24 mouse cellular contexts compared by ENCODE assay signal in the genomic region with DNA sequence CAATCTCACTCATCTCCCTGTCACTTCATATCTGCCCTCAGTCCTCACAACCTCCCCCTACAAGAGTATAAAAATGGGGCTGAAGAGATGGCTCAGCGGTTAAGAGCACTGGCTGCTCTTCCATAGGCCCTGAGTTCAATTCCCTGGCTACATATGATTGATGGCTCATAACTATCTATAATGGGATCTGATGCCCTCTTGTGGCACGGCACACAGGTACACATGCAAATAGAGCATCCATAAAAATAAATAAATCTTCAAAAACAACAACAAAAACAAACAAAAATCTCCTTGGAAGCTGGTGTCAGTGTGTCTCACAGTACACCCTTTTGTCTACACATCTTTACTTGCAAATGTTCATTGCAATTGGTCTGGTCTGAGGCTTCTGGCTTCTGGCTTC. TPM values are rescaled to one million over a fixed set of nuclear protein-coding genes. Genes with fewer than 3 reads are reported as not detected.
DNase-seq lines count a peak whose midpoint lies in the region; ATAC-seq and TF ChIP-seq lines count a peak whose summit lies in the region.
"Had no signal": no experiment of that assay in that cellular context is flagged by ENCODE, and none has a peak within 500 bp of the region (broad histone marks: within the 10 kb centered on the region; RNA-seq: fewer than 3 reads in every experiment).

No protein-coding gene starts in this region.

- 0 out of 2 replicates have a peak, but pooled peaks have one; percentile 1 for ATAC-seq in liver, embryonic 14.5 days (ENCODE audit: insufficient read depth)
- no peak for ATAC-seq in intestine, embryonic 15.5 days

- TF ChIP-seq EP300 in liver, embryonic 14.5 days (IDR thresholded peaks at IDR 0.05; ENCODE audit: low read depth): no peak

- H3K27ac ChIP-seq in gastrocnemius, adult 2 months: no peak overlapping the region
- H3K27ac ChIP-seq in liver, embryonic 14.5 days: no peak overlapping the region
- peak overlapping the region; percentile 79; the same call in 1 of the 2 replicates for H3K27ac ChIP-seq in intestine, embryonic 15.5 days
- H3K27ac ChIP-seq in limb, embryonic 10.5 days: no peak overlapping the region
- H3K27ac ChIP-seq: embryonic facial prominence, embryonic 10.5 days; heart, embryonic 10.5 days; hindbrain, embryonic 10.5 days; hindbrain, postnatal 0 days; midbrain, embryonic 15.5 days; stomach, embryonic 15.5 days had no signal

- H3K4me3 ChIP-seq in gastrocnemius, adult 2 months: no peak overlapping the region
- no peak overlapping the region for H3K4me3 ChIP-seq in liver, embryonic 14.5 days (ENCODE audit: insufficient read depth in 1 of 2, low read depth in 2 of 2, low read length in 2 of 2)
- H3K4me3 ChIP-seq in intestine, embryonic 15.5 days (replicated peaks): no peak overlapping the region
- no peak overlapping the region for H3K4me3 ChIP-seq in limb, embryonic 10.5 days
- H3K4me3 ChIP-seq: embryonic facial prominence, embryonic 10.5 days; heart, embryonic 10.5 days; hindbrain, embryonic 10.5 days; midbrain, embryonic 15.5 days; stomach, embryonic 15.5 days had no signal

- H3K27me3 ChIP-seq in liver, embryonic 14.5 days (ENCODE audit: control insufficient read depth, insufficient read depth, low read length): no peaks in the 10 kb centered on the region
- H3K27me3 ChIP-seq in intestine, embryonic 15.5 days (replicated peaks): no peaks in the 10 kb centered on the region
- H3K27me3 ChIP-seq in limb, embryonic 10.5 days (ENCODE audit: low read depth, poor library complexity, severe bottlenecking): no peaks in the 10 kb centered on the region
- H3K27me3 ChIP-seq: midbrain, embryonic 15.5 days; stomach, embryonic 15.5 days had no signal

- H3K9ac ChIP-seq in liver, embryonic 14.5 days (replicated peaks): no peak overlapping the region
- no peak overlapping the region for H3K9ac ChIP-seq in intestine, embryonic 15.5 days
- H3K9ac ChIP-seq: midbrain, embryonic 15.5 days; stomach, embryonic 15.5 days had no signal

- no peaks in the 10 kb centered on the region; the same call in 1 of the 2 replicates for H3K36me3 ChIP-seq in liver, embryonic 14.5 days (replicated peaks; ENCODE audit: control insufficient read depth, insufficient read depth, low read depth)
- no peaks in the 10 kb centered on the region for H3K36me3 ChIP-seq in intestine, embryonic 15.5 days
- H3K36me3 ChIP-seq in limb, embryonic 10.5 days: peaks cover 20% of the 10 kb centered on the region
- H3K36me3 ChIP-seq: midbrain, embryonic 15.5 days; stomach, embryonic 15.5 days had no signal

- H3K4me1 ChIP-seq in liver, embryonic 14.5 days (replicated peaks; ENCODE audit: control insufficient read depth in 2 of 2, insufficient read depth in 2 of 2, low read length in 1 of 2): peaks cover 9 to 19% of the 10 kb centered on the region in 2 experiments
- H3K4me1 ChIP-seq in intestine, embryonic 15.5 days (replicated peaks): peaks cover 30% of the 10 kb centered on the region
- peaks cover 35% of the 10 kb centered on the region for H3K4me1 ChIP-seq in limb, embryonic 10.5 days

- H3K9me3 ChIP-seq in liver, embryonic 14.5 days (ENCODE audit: control insufficient read depth, low read length): no peaks in the 10 kb centered on the region
- H3K9me3 ChIP-seq in intestine, embryonic 15.5 days: no peaks in the 10 kb centered on the region
- no peaks in the 10 kb centered on the region for H3K9me3 ChIP-seq in limb, embryonic 10.5 days (replicated peaks)
- H3K9me3 ChIP-seq: embryonic facial prominence, embryonic 10.5 days; heart, embryonic 10.5 days; hindbrain, embryonic 10.5 days; midbrain, embryonic 15.5 days; stomach, embryonic 15.5 days had no signal

- no peak for DNase-seq in gastrocnemius, adult 2 months
- no peak for DNase-seq in gastrocnemius, postnatal 4 days (ENCODE audit: low spot score in 2 of 2)
- no peak for DNase-seq in liver, embryonic 14.5 days (ENCODE audit: low read depth in 3 of 3, low spot score in 3 of 3)
- no peak for DNase-seq in liver
- peak; percentile 29 for DNase-seq in CD4-positive, CD25-positive, alpha-beta regulatory T cell, adult 2 months (ENCODE audit: low read depth, low spot score)
- DNase-seq in limb, embryonic 10.5 days (ENCODE audit: low spot score): no peak
- no peak for DNase-seq in Muller cell, postnatal 12 days (ENCODE audit: inconsistent ontology term)
- DNase-seq: adrenal gland, postnatal 25 days; gastrocnemius, postnatal 25 days; heart, postnatal 10 days; kidney, postnatal 14 days; layer of hippocampus, postnatal 36 days; lung, postnatal 14 days; right cerebral cortex, adult 18-20 months; right cerebral cortex, postnatal 4 days; thymus, adult 18-20 months; thymus, postnatal 36 days had no signal

- 64% methylated on average over 2 of the region's 2 CpGs for WGBS in liver, embryonic 14.5 days (ENCODE audit: insufficient replicate concordance)
- WGBS in intestine, embryonic 15.5 days: 89% methylated on average over 2 of the region's 2 CpGs
- WGBS in limb, embryonic 10.5 days: 94% methylated on average over 2 of the region's 2 CpGs

- peak; percentile 20; the same call in 1 of the 2 replicates for TF ChIP-seq CTCF in gastrocnemius, adult 2 months (IDR thresholded peaks at IDR 0.05)
- peak; percentile 34; the same call in 1 of the 2 replicates for TF ChIP-seq CTCF in liver, embryonic 14.5 days (IDR thresholded peaks at IDR 0.05; ENCODE audit: low read depth)

- H3K4me2 ChIP-seq in liver, embryonic 14.5 days (ENCODE audit: low read depth): no peak overlapping the region
- no peak overlapping the region for H3K4me2 ChIP-seq in intestine, embryonic 15.5 days (replicated peaks)
- H3K4me2 ChIP-seq: midbrain, embryonic 15.5 days; stomach, embryonic 15.5 days had no signal

- intact Hi-C loops in gastrocnemius, adult 2 months (cut with DNase I): no loop called here

RNA-seq across cellular contexts. Expression of a gene that starts 11.5 kb away (rescaled TPM):
- total RNA-seq in gastrocnemius, adult 2 months (2021): 10 to 100 TPM; 14.2 to 20.9 TPM
- 10 to 100 TPM; 43.4 to 51.8 TPM for total RNA-seq in gastrocnemius, postnatal 4 days (2021)
- polyA plus RNA-seq in liver, embryonic 14.5 days (2012; rRNA removed): 5.6 and 8.2 TPM in 2 replicates
- 5.4 TPM in 2 replicates for polyA plus RNA-seq in liver, embryonic 14.5 days (2014; fragmentation: Nextera tagmentation; extraction: Ambion mirVana)
- polyA plus RNA-seq in intestine, embryonic 15.5 days (2015; fragmentation: Nextera tagmentation; extraction: Ambion mirVana): 16.4 and 17.7 TPM in 2 replicates
- 17.7 and 21.9 TPM in 2 replicates for polyA plus RNA-seq in limb, embryonic 10.5 days (2016; fragmentation: Nextera tagmentation; extraction: Ambion mirVana)
